Mouse (Mus musculus) mouse trophoblast stem cell (cell line): ENCODE data around the gene Dhrs3.

Experiments
- in situ Hi-C, 2 experiments: fragments of 300-500 bp; cut with MseI, MboI; formaldehyde crosslinking; loops; 2 replicates in 1 of 2; 3 replicates in 1 of 2; pipeline ENCODE4 v1.15.1; 2025

Gene Dhrs3

DNA sequence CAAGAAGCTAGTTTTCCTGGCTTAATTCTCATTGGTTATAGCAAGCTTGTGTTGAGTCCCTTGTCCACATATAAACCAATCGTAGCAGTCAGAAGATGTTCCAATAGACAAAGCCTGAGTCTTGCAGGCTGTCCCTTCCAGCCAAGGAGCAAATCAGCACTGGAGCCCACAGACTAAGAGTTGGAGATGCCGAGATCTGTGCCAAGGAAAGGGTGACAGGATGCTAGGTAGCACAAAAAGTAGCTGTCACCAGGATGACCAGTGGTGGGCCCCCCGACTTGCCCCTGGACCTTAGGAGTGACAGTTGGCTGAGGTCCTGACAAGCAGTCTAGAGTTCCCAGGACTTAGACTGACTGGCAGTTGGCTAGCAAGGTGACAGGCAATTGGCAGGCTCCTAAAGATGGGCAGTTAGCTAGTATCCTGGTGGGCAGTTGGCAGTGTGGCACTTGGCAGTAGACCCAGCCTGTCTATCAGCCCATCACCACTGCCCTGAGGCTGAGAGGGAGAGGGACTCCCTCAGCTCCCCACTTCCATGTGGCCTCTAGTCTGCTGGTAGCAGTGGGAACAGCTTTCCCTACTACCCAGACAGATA, 44.0 kb downstream of the Dhrs3 start:
- in situ Hi-C loops, result no loop called here

DNA sequence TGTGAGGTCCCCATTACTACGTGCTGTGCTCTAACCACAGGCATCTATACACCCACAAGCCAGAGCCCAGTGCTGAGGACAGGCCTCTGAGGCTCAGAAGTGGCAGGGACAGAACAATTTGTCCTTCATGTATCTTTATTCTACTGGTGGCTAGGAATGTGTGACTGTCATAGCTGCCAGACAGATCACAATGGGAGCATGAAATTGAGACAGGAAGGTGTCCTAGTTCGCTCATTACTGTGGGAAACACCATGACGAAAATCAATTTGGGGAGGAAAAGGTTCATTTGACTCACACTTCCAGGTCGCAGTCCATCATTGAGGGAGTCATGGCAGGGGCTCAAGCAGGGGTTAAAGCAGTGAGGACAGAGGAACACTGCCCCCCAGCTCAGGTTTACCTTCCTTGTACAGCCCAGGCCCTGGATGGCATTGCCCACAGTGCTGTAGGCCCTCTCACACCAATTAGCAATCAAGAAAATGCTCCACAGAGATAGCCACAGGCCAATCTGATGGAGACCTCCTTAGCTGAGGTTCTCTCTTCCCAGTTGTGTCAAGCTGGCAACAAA, 47.3 kb downstream of the Dhrs3 start:
- in situ Hi-C loops, result no loop called here

DNA sequence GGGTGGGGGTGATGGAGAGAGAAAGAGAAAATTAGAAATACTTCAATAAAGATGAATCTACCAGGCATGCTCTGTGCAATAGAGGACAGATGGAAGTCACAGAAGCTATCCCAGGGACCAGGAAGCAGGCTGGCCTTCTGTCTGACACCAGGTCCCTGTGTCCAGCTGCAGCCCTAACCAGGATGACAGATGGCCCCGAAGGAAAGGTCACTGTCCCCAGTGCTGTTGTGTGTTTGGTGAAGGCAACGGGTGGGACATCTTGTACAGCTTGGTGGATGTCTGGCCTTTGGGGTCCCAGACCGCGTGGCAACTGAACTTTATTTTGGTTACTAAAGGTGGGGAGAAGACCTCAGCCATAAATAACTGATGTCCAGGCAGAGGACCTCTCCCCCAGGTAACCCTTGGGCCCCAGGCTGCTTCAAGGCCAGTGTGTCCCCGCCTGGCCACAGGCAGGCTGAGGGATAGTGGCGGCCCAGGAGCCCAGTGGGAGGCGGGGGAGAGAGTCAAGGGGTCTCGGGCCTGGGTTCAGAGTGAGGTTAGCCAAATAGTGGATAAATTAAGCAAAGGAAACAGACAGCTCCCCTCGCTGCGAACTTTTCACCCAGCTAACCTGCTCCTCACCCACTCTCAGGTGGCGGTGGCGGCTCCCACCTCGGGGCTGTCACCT, 48.3 kb downstream of the Dhrs3 start:
- in situ Hi-C loops, result no loop called here

DNA sequence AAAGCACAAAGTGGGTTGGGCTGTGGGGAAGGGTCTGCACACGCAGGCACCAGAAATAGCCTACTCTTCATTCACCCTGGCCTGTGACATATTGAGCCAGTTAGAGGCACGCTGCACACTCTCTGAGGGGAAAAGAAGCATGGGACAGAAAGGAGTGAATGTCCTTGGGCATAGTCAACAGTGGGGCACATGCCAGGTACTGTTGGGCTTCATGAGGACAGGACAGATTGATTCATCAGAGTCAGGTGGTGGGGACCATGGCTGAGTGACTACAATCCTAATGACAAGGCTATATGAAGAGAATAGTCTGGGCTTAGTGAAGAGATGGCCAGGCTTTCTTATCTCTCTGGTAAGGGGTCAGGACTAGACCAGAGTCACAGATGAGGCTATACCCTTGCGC, 49.8 kb downstream of the Dhrs3 start:
- in situ Hi-C loops, result no loop called here

DNA sequence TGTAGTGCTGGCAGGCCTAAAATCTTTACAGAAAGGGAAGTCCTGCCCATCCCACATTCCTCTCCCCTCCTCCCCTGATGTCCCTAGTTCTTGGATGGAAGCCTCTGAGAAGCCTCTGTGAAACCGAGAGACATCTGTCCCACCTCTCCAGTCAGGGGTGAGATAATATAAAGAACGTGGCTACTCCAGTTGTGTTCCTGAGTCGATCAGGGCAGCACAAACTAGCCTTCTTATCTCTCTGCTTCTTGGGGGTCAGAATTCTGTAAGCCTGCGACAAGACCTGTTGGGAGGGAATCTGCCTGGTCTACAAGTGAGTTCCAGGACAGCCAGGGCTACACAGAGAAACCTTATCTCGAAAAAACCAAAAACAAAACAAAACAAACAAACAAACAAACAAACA, 50.6 kb downstream of the Dhrs3 start:
- in situ Hi-C loops, result no loop called here

DNA sequence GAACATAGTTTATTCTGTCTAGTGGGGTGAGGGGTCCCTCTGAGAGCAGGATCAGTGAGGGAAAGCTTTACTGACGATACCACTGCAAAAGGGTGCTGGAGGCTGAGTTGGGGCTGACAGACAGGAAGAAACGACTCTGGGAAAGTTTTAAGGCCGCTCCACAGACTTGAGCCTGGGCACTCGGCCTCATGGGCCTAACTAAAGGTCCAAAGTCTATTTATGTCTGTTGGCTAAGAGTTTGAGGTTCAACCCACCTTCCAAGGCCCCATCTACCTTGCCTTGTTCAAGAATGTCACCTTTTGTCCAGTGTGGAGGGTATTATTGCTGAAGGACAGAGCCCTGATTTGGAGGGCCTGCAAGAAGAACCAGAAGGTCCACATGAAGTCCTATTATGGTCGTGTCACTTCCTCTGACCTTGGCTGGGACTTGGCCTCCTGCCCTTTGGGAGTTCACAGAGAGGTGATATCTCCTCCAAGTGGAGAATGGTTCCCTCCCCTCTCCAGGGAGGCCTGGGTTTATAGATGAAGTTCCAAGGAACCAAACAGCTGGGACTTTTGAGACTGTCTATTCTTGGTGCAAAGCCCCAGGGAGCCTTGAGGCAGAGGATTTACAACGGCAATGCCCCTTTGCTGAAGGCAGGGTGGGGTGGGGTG, 55.2 kb downstream of the Dhrs3 start:
- in situ Hi-C loops, result no loop called here

DNA sequence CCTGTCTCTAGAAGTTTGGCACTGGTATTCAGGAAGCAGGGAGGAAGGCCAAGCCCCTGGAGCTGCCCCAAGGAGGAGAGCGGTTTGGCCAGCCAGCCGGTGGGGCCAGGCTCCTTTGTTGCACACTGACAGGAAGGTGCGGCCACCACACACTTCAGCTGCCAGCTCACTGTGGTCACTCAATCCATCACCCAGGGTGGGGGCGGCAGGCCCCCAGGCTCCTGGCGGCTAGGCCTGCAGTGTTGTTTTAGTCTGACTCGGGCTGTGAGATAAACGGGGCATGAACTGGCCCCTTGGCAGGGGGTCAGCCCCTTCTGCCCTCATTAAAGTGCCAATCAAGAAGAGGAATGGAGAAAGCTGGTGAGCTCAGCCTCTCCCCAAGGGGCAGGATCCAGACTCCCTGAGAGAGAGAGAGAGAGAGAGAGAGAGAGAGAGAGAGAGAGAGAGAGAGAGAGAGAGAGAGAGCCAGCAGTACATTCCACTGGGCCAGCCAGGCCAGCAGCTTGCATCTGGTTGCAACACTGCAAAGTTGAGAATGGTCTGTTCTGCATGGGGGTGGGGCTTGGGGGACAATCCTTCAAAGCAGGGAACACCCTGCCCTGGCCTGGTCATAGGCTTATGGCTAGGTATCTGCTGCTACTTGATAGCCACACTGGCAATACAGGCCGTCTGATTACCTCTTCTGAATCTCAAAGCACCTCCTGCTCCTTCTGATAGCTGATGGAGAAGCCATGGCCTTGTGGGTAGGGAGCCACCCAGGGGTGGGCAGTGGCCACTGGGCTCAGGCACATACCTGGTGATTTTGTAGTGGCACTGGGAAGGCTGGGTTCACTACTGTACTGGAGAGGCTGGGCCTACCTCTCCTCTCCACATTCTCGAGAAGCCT, 57.1 kb downstream of the Dhrs3 start:
- in situ Hi-C loops, result no loop called here

DNA sequence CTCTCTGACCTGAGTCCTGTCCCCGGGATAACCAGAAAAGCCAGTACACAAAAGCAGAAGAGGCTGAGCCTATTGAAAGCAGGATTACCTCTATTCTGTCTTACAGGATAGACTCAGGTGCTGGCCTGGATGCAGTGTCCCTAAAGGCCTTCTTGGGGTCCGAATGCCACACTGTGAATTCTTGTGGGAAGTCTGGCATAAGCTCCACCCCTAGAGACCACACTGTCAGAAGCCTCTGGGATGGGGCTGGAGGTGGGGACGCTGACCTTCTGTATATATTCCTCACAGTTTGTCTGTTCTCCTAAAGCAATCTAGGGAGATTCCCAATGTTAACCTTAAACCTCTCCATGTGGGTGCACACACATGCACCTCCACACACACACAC, 57.7 kb downstream of the Dhrs3 start:
- in situ Hi-C loops, result no loop called here

DNA sequence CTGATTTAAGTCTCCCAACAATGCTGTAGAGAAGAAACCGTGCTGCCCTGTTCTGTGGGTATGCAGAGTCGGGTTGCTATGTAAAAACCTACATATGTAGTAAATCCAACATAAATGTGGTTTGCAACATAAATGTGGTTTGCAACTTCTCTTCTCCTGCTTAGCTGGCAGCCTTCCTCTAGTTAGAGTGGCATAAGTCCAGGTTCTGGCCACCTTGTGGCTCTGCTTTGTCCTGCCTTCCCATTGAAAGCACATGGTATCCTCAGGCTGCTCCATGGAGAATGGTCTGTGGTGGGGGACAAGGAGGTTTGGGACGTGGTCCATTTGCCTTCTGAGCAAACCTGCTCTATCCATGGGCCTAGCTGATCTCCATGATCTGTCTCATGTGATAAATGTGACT, 58.3 kb downstream of the Dhrs3 start:
- in situ Hi-C loops, result no loop called here

DNA sequence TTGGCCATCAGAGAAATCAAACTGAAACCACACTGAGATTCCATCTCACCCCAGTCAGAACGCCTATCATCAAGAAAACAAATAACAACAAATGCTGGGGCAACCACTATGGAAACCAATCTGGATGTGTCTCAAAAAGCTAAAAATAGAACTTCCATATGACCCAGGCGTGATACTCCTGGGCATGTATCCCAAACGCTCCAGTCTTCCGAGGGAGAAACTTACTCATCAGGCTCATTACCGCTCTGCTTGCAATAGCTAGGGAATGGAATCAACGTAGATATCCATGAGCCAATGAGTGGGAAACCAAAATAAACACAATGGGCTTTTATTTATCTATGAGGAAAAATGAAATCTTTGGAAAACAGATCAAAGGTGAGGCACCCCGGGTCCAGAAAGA, 59.2 kb downstream of the Dhrs3 start:
- in situ Hi-C loops, result no loop called here

DNA sequence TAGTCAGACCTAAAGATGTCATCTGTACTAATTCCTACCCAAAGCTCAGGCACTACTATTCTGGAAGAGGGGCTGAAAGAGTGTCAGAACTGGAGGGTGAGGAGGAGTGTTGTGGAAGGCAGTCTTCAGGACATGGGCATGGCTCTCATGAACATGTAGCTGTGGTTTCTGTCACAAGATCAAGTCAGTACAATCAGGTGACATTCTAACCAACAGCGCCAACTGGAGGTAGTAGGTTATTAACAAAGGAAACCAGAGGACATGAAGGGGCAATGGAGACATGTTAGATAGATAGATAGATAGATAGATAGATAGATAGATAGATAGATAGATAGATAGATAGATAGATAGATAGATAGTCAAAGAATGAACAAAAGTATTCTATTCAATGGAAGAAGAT, 60.8 kb downstream of the Dhrs3 start:
- in situ Hi-C loops, result no loop called here

DNA sequence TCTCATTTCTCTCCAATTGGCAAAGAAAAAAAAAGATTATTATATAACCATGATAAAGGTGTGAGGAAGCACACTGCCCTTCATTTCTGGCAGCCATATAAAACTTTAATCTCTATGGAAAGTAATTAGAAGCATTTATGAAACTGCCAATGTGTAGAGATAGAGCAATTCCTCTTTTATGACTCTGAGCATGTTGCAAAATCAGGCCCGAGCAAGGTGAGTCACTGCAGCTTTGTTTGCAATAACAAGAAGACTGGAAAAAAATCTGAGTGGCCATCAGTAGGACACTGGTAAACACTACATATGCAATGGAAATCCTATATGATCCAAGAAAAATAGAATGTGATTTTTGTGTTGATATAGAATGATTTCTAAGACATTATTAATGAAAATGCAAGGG, 63.2 kb downstream of the Dhrs3 start:
- in situ Hi-C loops, result no loop called here

DNA sequence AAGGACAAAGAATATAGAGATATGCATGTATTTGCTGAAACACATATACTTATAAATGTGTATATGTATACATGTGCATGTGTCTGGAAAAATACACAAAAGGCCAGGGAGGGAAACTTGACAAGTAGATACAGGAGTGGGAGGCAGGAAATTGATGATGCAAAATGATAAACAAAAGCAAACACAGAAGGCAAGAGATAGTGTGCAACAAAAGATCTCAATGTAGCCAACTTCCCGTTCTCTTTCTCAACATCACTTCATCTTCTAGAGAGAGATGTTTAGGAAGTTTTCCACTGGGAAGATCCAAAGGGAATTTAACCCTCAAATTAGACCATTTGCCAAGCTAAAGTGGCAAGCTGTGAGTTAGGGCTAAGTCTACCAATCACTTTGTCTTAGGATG, 63.7 kb downstream of the Dhrs3 start:
- in situ Hi-C loops, result no loop called here

DNA sequence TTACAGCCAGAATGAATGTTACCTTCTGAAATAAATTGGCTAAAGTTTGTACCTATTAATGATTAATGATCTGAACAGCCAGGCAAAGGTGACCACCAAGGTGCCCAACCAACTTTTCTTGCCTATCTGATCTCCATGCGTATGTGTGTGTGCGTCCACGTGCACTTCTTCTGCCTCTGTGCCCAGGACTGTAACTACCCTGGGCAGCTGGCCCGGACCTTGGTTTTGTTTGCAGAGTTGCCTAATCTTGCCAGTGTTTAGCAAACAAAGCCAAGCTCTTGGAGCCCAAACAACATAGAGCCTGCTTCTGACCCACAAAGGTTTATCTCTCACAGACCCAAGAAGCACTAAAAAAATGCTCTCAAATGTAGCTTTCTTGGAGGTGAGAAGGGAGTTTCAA, 64.6 kb downstream of the Dhrs3 start:
- in situ Hi-C loops, result no loop called here

DNA sequence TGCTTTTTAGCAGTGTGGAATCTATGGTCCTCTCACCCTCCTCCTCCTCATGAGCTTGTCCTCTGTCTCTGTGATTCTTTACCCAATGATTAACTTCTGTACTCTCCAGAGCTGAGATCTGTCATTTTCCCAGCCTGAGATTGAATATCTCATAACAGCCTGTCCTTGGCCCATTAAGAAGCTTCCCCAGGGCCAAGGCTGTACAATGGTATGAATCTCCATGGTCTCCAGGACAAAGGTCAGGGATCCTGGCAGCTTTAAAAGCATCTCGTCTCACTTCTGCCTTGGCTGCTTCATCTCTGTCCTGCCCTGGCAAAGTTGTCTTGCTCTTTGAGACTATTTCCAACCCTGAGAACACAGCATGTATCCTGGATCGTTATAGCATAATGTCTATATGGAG, 65.1 kb downstream of the Dhrs3 start:
- in situ Hi-C loops, result no loop called here

DNA sequence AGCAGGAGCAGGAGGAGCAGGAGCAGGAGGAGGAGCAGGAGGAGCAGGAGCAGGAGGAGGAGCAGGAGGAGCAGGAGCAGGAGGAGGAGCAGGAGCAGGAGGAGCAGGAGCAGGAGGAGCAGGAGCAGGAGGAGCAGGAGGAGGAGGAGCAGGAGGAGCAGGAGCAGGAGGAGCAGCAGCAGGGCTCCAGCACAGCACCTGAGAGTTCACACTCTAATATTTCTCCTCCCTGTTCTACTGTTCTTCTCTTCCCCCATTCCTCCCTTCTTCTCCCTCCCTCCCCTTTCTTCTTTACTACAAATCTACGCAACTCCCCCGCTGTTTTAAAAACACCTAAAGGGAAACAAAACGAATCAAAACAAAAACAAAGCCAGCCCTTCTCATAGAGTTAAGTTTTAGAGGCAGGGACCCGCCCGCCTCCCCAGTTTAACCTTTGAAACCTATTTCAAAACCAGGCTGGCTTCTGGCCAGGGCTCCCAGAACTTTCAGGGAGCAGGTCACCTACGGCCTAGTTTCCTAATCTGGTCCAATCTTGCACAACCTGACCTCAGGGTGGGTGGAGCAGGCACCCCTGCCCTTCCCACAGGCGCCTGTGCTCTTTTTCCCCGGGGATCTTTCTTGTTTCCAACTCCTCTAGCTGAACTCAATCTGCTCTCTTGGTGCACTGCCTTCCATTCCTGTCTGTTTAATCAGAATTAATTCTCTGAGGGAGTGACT, 67.7 kb downstream of the Dhrs3 start:
- in situ Hi-C loops, result no loop called here

DNA sequence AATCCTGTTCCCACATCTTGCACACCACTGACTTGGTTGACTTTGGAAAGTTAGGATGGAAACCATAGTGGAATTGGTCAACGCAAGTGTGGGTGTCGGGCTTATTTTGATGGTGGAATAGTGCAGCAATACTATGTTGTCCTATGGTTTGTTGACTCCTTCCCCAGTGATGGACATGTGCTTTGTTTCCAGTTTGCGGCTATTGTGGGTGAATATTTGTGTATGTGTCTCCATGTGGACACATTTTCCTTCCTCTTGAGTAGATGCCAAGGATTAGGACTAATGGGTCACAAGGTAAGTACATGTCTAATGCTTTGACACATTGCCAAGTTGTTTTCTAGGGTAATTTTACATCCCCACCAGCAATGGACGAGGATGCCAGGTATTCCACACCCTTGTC, 68.6 kb downstream of the Dhrs3 start:
- in situ Hi-C loops, result no loop called here

DNA sequence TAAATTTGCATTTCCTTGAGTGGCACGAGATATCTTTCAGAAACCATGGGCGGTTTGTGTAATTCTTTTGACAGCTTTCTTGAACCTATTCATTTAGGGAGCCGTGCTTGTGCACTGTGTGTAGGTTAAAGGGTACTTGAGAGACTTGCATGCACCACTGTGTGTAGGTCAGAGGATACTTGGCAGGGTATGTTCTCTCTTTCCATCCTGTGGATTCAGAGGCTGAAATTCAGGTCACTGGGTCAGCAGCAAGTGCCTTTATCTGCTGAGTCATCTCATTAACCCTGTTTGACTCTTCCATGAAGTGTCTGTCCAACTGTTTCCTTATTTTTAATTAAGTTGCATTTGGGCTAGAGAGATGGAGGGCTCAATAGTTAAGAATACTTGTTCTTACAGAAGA, 69.1 kb downstream of the Dhrs3 start:
- in situ Hi-C loops, result no loop called here

DNA sequence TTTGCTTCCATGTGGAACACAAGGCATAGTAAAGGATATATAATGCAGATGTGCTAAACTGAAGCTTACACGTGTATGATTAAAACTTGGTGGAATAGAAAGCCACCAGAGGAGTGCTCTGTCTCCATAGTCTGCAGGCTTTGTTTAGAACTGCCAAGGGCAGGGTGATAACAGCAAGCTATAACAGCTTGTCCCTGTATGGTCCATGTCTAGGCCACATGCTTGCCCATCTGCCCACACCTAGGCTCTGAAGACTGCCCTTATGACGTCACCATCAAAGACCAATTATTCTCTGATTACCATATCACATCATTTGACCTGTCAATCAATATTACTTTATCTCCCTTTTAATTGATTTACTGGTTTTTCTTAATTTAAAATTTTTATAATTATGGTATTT, 72.6 kb downstream of the Dhrs3 start:
- in situ Hi-C loops, result no loop called here

DNA sequence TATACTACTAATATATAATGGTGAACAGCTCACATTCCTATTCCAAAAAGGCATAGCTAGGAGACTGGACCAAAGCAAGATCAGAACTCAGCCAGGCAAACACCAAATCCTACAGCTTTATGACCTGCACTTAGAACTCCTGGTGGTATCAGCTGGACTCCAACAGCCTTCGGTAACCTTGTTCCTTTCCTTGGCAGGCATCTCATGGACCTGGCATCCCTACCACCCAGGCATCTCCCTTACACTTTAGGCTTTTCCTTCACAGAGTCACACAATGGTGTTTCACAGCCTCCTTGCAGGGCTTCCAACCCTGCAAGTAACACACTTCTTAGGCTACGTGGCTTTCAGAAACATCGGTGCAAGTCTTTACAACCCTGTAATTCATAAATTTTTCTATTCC, 75.7 kb downstream of the Dhrs3 start:
- in situ Hi-C loops, result no loop called here

DNA sequence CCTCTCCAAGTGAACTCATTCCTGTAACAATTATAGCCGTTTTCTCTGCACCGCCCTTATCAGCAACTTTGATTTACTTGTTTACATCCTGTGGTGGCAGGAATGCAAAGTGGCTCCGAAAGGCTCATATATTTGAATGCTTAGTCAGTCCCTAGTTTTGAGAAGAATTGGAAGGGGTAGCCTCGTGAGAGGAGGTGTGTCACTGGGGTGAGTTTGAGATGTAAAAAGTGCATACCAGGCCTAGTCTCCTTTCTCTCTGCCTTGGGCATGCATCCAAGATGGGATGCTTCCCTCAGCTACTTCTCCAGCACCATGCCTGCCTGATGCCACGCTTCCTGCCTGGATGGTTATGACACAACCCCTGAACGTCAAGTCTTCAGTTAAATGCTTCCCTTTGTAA, 76.4 kb downstream of the Dhrs3 start:
- in situ Hi-C loops, result no loop called here

DNA sequence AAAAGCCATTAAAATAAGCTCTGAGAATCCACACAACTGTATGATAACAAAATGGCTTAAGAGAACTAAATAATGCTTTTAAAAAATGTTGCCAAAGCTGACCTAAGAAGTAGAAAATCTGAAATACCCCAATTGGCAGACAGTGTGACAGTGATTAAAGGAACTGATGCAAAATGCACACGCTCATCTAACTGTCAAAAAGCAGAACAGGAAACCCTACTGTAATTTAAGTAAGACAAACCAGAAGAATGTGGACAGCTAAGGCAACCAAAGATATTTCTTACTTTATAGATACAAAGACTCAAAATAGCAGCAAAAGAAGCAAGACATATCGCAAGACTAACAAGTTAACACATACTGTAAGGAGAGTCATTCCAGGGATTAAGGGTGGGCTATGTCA, 78.4 kb downstream of the Dhrs3 start:
- in situ Hi-C loops, result no loop called here
